Mouse (Mus musculus) mature B cell (primary cell): Measurements from ENCODE around the gene Cyp3a16.
"Not testable (repeated sequence)": the region's sequence is repeated elsewhere in the genome, so short reads cannot be mapped to it uniquely, and the experiment has no call there.

Experiments used
- in situ Hi-C: fragments of 300-500 bp; cut with MboI; formaldehyde crosslinking; loops from 2 replicates; pipeline ENCODE4 v1.14.3; 2019

Cyp3a16 gene

DNA sequence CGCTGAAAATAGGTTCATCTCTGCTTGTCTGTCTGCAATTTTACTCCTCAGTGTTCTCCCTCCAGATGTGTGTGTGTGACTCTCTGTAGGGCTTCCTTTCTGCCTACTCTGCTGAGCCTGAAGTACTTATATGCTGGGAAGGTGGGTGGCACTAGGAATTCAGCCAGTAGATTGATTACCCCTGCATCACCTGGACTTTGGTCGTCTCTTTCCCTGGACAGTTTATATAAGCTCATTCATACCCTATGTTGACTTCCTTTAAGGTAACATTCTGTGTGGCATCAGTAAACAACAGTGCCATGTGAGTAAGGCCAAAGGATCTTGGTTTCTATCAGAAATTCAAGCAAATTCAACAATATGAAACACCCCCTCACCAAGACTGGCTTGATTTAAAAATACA is at the start of gene Cyp3a16:
Cyp3a16 (minus strand) TSS at position 101 of the 400 bp plus-strand sequence.
- in situ Hi-C loops = not testable (repeated sequence)

- in situ Hi-C loops = no loop called here
Observed at GRCm38 (mm10) chr5:145490300-145490699, 20.8 kb upstream of the Cyp3a16 start.

DNA sequence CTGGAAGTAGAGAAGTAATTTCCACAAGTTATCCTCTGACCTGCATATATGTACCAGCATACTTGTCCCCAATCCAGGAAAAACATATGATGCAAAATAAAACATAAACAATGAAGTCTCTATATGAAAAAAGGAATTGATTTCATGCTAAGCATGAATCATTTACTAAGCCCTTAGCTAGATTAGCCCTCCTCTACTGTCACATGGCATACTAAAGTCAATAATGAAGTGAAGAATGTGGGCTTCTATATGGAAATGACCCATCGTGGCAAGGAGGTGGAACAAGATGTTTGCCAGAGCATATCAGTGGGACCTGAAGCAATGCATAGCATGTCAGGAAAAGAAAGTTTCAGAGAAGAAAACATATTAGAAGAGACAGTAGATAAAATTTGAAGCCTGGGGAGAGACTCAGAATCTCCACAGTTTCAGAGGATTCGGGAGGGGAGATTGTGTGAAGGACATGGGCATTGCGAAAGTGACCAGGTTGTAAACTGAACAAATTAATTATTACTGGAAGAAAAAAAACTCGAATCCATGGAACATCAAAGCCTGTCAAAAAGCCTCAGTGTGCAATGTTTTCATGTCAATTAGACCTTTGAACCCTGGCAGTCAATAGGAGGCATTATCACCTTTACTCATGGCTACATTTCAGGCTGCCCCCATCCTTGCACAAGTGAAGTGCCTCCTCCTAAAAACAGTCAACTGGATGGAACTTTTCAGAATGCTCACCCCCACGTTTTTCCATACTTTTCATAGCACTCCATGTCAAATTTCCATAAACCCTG is 5.0 kb downstream of the Cyp3a16 start:
- in situ Hi-C loops = no loop called here

DNA sequence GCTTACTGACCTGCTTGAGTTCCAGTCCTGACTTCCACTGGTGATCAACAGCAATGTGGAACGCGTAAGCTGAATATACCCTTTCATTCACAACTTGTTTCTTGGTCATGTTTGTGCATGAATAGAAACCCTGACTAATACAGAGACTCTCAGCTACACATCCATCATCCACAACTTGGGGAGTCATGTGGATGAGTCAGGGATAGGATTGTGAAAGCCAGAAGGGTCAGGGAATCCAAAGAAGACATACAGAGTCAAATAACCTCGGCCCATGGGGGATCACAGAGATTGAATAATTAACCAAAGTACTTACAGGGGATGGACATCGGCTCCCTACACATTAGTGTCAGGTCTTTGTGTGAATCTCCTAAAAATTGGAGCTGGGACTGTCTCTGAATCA is 7.2 kb downstream of the Cyp3a16 start:
- in situ Hi-C loops = no loop called here

GRCm38 (mm10) chr5:145454389-145454788 is 15.1 kb downstream of the Cyp3a16 start:
- in situ Hi-C loops = no loop called here

DNA sequence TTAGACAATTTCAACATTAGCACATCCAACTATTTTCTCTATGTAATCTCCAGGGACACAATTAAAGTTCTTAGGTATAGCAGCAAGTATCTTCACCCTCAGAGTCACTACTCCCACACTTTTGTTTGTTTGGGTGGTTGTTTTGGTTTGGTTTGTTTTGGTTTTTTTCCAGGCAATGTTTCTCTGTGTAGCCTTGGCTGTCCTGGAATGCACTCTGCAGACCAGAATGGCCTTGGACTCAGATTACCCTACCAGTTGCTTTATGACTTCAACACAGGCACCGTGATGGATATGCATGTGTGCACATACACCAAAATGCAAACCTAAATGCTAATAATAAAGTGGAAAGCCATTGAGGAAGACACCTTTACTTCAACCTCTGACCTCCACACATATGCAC is 35.8 kb downstream of the Cyp3a16 start:
- in situ Hi-C loops = no loop called here

GRCm38 (mm10) chr5:145431004-145431403 is 38.5 kb downstream of the Cyp3a16 start:
- in situ Hi-C loops = no loop called here

DNA sequence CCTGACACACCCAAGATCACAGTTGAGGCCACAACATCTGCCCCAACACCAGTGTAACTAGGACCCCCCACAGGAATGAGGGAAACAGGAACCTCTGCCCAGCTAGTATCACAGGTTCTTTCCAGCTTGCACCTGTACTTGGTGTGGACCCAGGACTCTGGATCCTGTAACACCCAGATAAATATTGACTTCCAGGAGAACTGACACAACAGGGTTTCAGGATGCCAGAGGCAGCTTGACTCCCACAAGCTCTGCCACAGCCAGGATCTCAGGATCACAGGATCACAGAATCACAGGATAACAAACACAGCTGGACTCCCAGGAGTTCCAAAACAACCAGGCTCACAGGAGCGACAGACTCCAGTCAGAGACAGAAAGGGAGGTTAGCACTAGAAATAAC is 47.2 kb downstream of the Cyp3a16 start:
- in situ Hi-C loops = no loop called here

DNA sequence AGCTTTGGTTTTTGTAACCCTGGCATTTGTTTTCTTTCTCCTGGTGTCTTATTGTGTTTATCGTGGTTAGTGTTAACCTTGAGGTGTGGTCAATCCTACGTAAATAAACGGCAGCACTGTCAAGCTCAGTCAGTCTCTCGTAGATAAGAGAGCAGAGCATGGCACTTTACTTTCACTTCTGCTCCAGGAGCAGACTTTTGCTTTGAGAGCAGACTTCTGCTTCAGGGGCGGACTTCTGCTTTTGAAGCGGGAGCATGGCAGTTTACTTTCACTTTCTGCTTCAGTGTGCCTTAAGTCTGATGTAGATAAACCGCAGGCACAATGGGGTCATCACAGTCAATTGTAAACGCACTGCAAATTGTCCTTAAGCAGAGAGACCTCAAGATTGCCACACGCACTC is 54.1 kb downstream of the Cyp3a16 start:
- in situ Hi-C loops = not testable (repeated sequence)
